Mouse (Mus musculus): ENCODE measurements around the gene Iqcc. TPM values are rescaled to one million over a fixed set of nuclear protein-coding genes. Genes with fewer than 3 reads are reported as not detected.
A peak's percentile ranks its signal among the peaks of the same experiment; 100 is the strongest.

Iqcc gene
- polyA plus RNA-seq, 1 experiment, result 9.7 TPM

DNA sequence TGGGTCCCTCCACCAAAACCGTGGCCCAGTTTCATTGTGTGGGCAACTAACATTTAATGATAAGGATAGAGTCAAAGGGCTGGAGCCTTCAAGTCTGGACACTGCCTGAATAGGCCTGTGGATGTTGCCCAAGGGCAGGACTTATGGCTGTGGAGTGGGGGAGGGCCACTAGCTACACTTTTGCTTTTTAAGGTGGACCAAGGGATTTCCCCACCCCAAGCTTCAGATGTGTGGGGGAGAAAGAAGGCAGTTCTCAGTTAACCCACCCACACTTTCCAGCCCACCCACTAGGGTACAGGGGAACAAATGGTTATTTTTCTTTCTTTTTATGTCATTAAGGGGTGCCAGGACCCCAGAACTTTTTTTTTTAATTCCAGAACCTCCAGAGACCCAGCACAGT lies 34.5 kb downstream of the Iqcc start:
- no peaks in the 10 kb centered on the region for H3K36me3 ChIP-seq (replicated peaks; ENCODE audit: low read length)
- H3K4me3 ChIP-seq (replicated peaks), result no peak overlapping the region
- TF ChIP-seq GATA1 (IDR thresholded peaks at IDR 0.05; ENCODE audit: borderline replicate concordance, low read length) (no peak), FLI1 (IDR thresholded peaks at IDR 0.05; ENCODE audit: low read length) (no peak)
- H3K9me3 ChIP-seq, result no peaks in the 10 kb centered on the region
- no peaks in the 10 kb centered on the region for H3K27me3 ChIP-seq (replicated peaks)
- H3K4me1 ChIP-seq, result peaks cover 21% of the 10 kb centered on the region

DNA sequence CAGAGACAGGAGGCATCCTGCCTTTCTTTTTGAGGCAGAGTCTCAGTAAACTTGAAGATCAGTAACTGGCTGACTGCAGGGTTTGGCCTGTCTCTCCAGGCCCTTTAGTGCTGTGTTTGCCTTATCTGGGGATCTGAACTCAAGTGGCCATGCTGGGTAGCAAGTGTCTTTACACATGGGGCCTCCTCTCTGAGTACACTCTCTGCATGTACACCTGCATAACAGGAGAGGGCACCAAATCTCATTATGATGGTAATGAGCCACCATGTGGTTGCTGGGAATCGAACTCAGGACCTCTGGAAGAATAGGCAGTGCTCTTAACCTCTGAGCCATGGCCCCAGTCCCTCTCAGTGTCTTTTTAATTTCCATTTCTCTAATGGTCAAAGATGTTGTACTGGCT lies 36.6 kb downstream of the Iqcc start:
- H3K27me3 ChIP-seq (replicated peaks), result peaks cover 5% of the 10 kb centered on the region
- H3K4me1 ChIP-seq, result peaks cover 26% of the 10 kb centered on the region
- no peaks in the 10 kb centered on the region for H3K9me3 ChIP-seq
- no peak for TF ChIP-seq GATA1 (IDR thresholded peaks at IDR 0.05; ENCODE audit: borderline replicate concordance, low read length)
- TF ChIP-seq FLI1 (IDR thresholded peaks at IDR 0.05; ENCODE audit: low read length), result no peak
- H3K4me3 ChIP-seq (replicated peaks), result no peak overlapping the region
- H3K36me3 ChIP-seq (replicated peaks; ENCODE audit: low read length), result no peaks in the 10 kb centered on the region

DNA sequence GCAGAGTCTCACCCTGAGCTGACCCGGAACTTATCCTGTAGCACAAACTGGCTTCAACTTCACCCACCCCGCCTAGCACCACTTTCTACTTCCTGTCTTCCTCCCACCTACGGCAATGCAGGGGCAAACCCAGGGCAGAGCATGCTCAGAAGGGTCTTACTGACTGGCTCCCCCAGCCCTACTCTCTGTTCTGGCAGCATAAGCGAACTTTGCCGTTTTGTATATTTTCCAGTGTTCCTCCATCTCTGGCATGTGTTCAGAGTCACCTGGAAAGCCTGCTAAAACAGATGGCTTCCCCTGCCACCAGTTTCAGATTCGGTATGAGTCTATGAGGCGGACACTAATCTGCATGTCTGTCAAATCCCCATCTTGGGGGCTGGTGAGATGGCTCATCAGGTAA lies 38.6 kb downstream of the Iqcc start:
- peaks cover 40% of the 10 kb centered on the region for H3K4me1 ChIP-seq
- no peak for TF ChIP-seq GATA1 (IDR thresholded peaks at IDR 0.05; ENCODE audit: borderline replicate concordance, low read length)
- no peak for TF ChIP-seq FLI1 (IDR thresholded peaks at IDR 0.05; ENCODE audit: low read length)
- no peaks in the 10 kb centered on the region for H3K36me3 ChIP-seq (replicated peaks; ENCODE audit: low read length)
- peaks cover 5% of the 10 kb centered on the region for H3K27me3 ChIP-seq (replicated peaks)
- no peak overlapping the region for H3K4me3 ChIP-seq (replicated peaks)
- H3K9me3 ChIP-seq, result no peaks in the 10 kb centered on the region

DNA sequence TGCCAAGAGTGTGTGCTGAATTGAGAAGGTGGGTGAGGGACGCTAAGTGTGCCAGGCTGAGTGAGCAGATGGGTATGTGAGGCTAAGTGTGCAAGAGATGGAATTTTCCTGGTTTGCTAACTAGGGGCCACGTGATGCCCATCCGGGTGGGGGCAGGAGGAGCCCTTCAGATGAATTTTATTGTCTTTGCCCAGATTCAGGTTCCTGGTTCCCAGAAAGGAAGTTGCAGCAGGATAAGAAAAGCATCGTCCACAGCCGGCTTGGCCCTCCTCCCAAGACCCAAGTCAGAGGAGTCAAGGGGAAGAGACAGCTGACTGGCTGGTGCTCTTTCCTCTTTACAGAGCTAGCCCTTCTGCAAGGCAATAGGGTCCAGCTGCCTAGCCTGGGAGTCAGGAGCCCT lies 40.4 kb downstream of the Iqcc start, which contains the start of gene Fam167b:
Gene Fam167b, minus strand, starts transcription at position 84 of the 400 bp plus-strand sequence.
- no peaks in the 10 kb centered on the region for H3K36me3 ChIP-seq (replicated peaks; ENCODE audit: low read length)
- TF ChIP-seq GATA1 (IDR thresholded peaks at IDR 0.05; ENCODE audit: borderline replicate concordance, low read length) (no peak), FLI1 (IDR thresholded peaks at IDR 0.05; ENCODE audit: low read length) (no peak)
- H3K9me3 ChIP-seq, result no peaks in the 10 kb centered on the region
- H3K4me3 ChIP-seq (replicated peaks), result no peak within 1 kb of the TSS
- H3K4me1 ChIP-seq, result peaks cover 48% of the 10 kb centered on the region
- H3K27me3 ChIP-seq (replicated peaks), result peaks cover 8% of the 10 kb centered on the region

DNA sequence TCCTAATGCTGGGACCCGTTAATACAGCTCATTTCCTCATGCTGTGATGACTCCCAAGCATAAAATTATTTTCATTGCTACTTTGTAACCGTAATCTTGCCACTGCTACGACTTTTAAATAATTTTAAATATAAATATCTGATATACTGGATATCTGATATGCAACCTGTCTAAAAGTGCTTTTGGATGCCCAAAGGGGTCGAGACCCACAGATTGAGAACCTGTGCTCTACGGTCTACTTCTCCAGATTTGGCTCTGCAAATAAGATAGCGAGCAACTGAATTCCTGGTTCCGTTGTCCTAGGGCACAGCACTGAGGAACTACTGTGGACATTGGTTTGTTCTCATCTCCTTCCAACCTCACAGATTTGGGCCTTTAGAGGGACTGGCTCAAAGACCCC lies 41.2 kb downstream of the Iqcc start:
- H3K4me3 ChIP-seq (replicated peaks), result no peak overlapping the region
- no peak for TF ChIP-seq GATA1 (IDR thresholded peaks at IDR 0.05; ENCODE audit: borderline replicate concordance, low read length)
- no peak for TF ChIP-seq FLI1 (IDR thresholded peaks at IDR 0.05; ENCODE audit: low read length)
- no peaks in the 10 kb centered on the region for H3K36me3 ChIP-seq (replicated peaks; ENCODE audit: low read length)
- H3K9me3 ChIP-seq, result no peaks in the 10 kb centered on the region
- H3K4me1 ChIP-seq, result peaks cover 56% of the 10 kb centered on the region
- H3K27me3 ChIP-seq (replicated peaks), result peaks cover 15% of the 10 kb centered on the region

DNA sequence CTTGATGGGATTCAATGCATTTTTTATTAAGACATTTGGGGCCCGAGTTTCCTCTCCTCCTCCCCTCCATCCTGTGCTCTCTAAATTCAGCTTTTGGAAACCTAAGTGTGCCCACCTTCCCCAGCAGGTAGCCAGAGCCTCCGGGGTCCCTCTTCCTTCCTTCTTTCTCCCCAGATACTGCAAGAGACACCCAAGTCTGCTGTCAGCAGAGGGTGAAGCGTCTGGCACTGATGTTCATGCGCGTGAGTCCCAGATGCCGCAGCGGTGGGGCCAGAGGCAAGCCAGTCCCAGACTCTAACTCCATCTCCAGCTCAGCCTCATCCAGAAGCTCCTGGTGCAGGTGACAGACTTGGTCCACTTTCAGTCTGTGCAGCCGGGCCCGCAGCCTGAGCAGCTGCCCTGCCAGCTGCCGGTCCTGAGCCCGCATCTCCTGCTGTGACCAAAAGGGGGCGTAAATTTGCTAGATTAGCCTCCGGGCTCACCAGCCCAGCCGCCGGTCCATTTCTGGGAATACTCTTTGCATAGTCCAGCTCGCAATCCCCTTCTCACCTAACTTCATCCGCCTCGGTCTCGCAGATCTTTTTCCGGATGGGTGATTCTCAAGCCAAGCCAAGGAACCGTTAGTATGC lies 41.9 kb downstream of the Iqcc start:
- H3K4me3 ChIP-seq (replicated peaks), result peak overlapping the region; percentile 56
- no peaks in the 10 kb centered on the region for H3K9me3 ChIP-seq
- TF ChIP-seq GATA1 (IDR thresholded peaks at IDR 0.05; ENCODE audit: borderline replicate concordance, low read length) (no peak), FLI1 (IDR thresholded peaks at IDR 0.05; ENCODE audit: low read length) (no peak)
- H3K4me1 ChIP-seq, result peaks cover 57% of the 10 kb centered on the region
- no peaks in the 10 kb centered on the region for H3K36me3 ChIP-seq (replicated peaks; ENCODE audit: low read length)
- H3K27me3 ChIP-seq (replicated peaks), result peaks cover 15% of the 10 kb centered on the region

DNA sequence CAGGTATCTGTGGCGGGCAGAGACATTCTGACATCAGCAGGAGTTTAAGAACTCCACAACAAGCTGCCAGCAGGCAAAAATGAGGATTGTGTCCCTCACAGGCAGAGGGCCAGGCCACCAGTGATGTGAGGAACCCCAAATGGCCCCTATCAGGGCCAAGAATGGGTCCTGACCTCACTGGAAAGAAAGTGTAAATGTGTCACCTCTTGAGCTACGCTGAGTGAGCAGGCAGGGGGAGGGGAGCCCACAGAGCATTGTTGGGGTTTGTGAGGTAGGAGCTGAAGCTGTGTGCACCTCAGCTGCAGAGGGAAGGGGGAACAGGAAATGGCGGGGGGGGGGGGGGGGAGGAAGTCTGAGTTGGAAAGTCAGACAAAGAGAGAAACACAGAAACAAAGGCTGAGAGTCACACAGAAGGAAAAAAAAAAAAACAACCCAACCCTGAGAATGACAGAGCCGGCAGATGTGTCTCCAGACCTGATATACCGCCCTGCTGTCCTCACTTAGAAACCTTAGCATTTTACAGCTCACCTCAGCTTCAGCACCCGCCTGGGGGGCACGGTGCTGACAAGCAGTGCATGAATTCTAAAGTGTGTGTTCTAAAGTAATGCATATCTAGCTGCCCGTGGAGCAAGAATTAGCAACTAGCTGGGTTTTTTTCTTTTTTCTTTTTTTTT lies 43.6 kb downstream of the Iqcc start:
- Histone ChIP-seq H3K4me1 (peaks cover 55% of the 10 kb centered on the region), H3K36me3 (replicated peaks; ENCODE audit: low read length) (no peaks in the 10 kb centered on the region), H3K27me3 (replicated peaks) (peaks cover 15% of the 10 kb centered on the region), H3K9me3 (no peaks in the 10 kb centered on the region), H3K4me3 (replicated peaks) (peak overlapping the region; percentile 82)
- no peak for TF ChIP-seq FLI1 (IDR thresholded peaks at IDR 0.05; ENCODE audit: low read length)
- no peak for TF ChIP-seq GATA1 (IDR thresholded peaks at IDR 0.05; ENCODE audit: borderline replicate concordance, low read length)

DNA sequence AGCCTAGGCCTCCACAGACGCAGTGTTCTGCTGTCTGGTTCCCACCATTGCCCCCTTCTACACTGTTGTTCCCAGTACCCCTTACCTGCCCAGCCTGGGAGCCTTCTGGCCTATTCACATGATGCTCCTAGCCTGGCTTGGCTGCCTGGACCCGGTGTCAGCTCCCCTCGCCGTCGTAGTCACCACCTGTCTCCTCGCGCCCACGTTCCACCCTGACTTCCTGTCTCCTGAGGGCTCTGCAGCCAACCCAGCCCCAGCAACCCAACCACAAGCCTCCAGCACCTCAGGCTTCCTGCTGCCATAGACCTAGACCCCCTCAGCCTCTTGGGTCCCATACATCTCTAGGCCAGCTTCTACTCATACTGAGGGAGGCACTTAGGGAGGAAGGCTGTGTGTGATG lies 45.5 kb downstream of the Iqcc start, which contains the start of gene Lck:
Gene Lck, minus strand, starts transcription at position 212 of the 400 bp plus-strand sequence.
- H3K4me1 ChIP-seq, result peaks cover 48% of the 10 kb centered on the region
- H3K9me3 ChIP-seq, result no peaks in the 10 kb centered on the region
- TF ChIP-seq FLI1 (IDR thresholded peaks at IDR 0.05; ENCODE audit: low read length), result no peak
- TF ChIP-seq GATA1 (IDR thresholded peaks at IDR 0.05; ENCODE audit: borderline replicate concordance, low read length), result no peak
- H3K4me3 ChIP-seq (replicated peaks), result peak within 1 kb of the TSS; percentile 14
- no peaks in the 10 kb centered on the region for H3K36me3 ChIP-seq (replicated peaks; ENCODE audit: low read length)
- H3K27me3 ChIP-seq (replicated peaks), result peaks cover 14% of the 10 kb centered on the region

DNA sequence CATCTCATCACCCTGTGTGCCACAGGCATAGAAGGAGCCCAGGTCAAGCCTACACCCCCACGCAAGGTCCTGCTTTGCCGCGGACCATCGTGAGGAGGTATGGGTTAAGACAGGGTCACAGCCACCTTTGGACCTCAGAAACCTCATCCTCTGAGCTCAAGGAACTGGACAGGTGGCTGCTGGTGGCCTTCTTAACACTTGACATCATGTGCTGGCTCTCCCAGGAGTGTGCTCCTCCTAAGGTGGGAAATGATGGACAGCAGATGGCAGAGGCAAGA lies 45.9 kb downstream of the Iqcc start:
- Histone ChIP-seq H3K36me3 (replicated peaks; ENCODE audit: low read length) (no peaks in the 10 kb centered on the region), H3K4me1 (peaks cover 44% of the 10 kb centered on the region), H3K27me3 (replicated peaks) (peaks cover 10% of the 10 kb centered on the region), H3K9me3 (no peaks in the 10 kb centered on the region), H3K4me3 (replicated peaks) (no peak overlapping the region)
- TF ChIP-seq GATA1 (IDR thresholded peaks at IDR 0.05; ENCODE audit: borderline replicate concordance, low read length), result no peak
- no peak for TF ChIP-seq FLI1 (IDR thresholded peaks at IDR 0.05; ENCODE audit: low read length)

DNA sequence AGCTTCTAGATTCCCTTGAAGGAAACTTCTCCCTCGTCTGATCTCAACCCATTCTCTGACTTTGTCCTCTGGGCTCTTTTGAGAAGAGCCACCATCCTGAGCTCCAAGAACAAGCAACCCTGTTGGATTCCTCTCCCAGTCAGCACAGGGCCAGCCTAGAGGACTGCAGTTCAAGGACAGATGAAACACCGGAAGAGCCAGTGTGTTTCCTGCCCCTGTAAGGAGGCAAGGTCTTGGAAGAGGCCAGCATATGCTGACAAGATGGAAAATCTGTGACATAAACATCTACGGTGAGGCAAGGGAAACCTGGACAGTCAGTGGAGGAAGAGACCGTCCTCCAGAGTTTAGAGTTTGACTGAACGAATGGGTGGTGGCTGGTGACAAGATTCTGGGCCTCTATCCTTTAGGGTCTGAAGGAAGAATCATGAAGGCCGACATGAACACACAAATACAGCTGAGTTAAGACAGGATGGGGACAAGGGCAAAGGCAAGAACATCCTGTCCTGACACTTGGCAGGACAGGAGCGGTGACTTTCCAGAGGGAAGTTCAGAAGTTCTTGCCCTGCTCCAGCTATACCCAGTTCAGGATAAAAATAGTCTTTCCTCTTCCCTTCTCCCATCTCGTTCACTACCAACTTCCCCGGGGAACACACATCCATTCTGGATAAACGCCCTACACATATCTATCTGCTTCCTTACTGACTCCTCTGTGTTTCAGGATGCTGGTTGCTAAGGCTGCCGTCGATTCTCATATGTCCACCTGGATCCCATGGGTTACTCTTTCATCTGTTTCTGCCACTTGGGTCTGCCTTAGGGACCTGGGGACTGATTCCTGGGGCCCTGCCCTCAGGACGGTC lies 46.4 kb downstream of the Iqcc start:
- no peak for TF ChIP-seq GATA1 (IDR thresholded peaks at IDR 0.05; ENCODE audit: borderline replicate concordance, low read length)
- no peak for TF ChIP-seq FLI1 (IDR thresholded peaks at IDR 0.05; ENCODE audit: low read length)
- peaks cover 42% of the 10 kb centered on the region for H3K4me1 ChIP-seq
- H3K4me3 ChIP-seq (replicated peaks), result no peak overlapping the region
- no peaks in the 10 kb centered on the region for H3K36me3 ChIP-seq (replicated peaks; ENCODE audit: low read length)
- peaks cover 10% of the 10 kb centered on the region for H3K27me3 ChIP-seq (replicated peaks)
- no peaks in the 10 kb centered on the region for H3K9me3 ChIP-seq
